Mouse (Mus musculus) thymus, adult 2 months (tissue): ENCODE data around the gene Mcm2.

Experiments used
- CTCF ChIP-seq: fragments of 200-500 bp; IDR thresholded peaks from 2 replicates; pipeline ENCODE4 v1.5.1; 2012; ENCODE audit warnings: mild to moderate bottlenecking, control low read depth, low read length, moderate library complexity, borderline replicate concordance; ENCODE audit not compliant: control insufficient read depth, poor library complexity, insufficient read depth; ENCODE audit errors: extremely low read depth
- POLR2A ChIP-seq: fragments of 200-500 bp; IDR thresholded peaks from 2 replicates; pipeline ENCODE4 v1.6.1; 2012; ENCODE audit warnings: mild to moderate bottlenecking, low read length, control low read depth, moderate library complexity; ENCODE audit not compliant: control insufficient read depth, poor library complexity, insufficient read depth; ENCODE audit errors: extremely low read depth

GRCm38 (mm10) chr6:88850034-88850433, 48.5 kb downstream of the Mcm2 start:
- TF ChIP-seq POLR2A = no peak
- TF ChIP-seq CTCF = no peak
